Mouse (Mus musculus) stomach, embryonic 14.5 days (tissue): Measurements from ENCODE around the gene Ptprcap. TPM values are rescaled to one million over a fixed set of nuclear protein-coding genes. Genes with fewer than 3 reads are reported as not detected.
A peak's percentile ranks its signal among the peaks of the same experiment; 100 is the strongest.
"Not testable (repeated sequence)": the region's sequence is repeated elsewhere in the genome, so short reads cannot be mapped to it uniquely, and the experiment has no call there.

Experiments used
- ATAC-seq: fragments of 200-750 bp; cut with Nextera tagmentation; 2 replicates; pipeline ENCODE4 v1.8.0; 2017; ENCODE audit warnings: low read depth, moderate TSS enrichment; ENCODE audit not compliant: insufficient number of reproducible peaks, insufficient read depth, low FRiP score
- H3K27ac ChIP-seq: fragments of 300-500 bp; sonication (generic); 2 replicates; pipeline ENCODE4 v1.5.1; 2014; ENCODE audit warnings: mild to moderate bottlenecking, low read length, moderate library complexity, mixed read lengths
- H3K27me3 ChIP-seq: fragments of 300-500 bp; sonication (generic); 2 replicates; pipeline ENCODE4 v1.6.1; 2014; ENCODE audit warnings: low read length, control low read depth, mixed read lengths; ENCODE audit not compliant: control insufficient read depth, insufficient read depth
- H3K36me3 ChIP-seq: fragments of 300-500 bp; sonication (generic); 2 replicates; pipeline ENCODE4 v1.6.1; 2014; ENCODE audit warnings: mild to moderate bottlenecking, control low read depth, low read length, moderate library complexity, mixed read lengths; ENCODE audit not compliant: control insufficient read depth, insufficient read depth
- H3K4me1 ChIP-seq: fragments of 300-500 bp; sonication (generic); 2 replicates; pipeline ENCODE4 v1.6.1; 2014; ENCODE audit warnings: low read length, control low read depth, mixed read lengths; ENCODE audit not compliant: control insufficient read depth, insufficient read depth
- H3K4me2 ChIP-seq: fragments of 300-500 bp; sonication (generic); replicated peaks from 2 replicates; pipeline ENCODE4 v1.6.1; 2014; ENCODE audit warnings: low read depth, low read length, control low read depth
- H3K4me3 ChIP-seq: fragments of 300-500 bp; sonication (generic); 2 replicates; pipeline ENCODE4 v1.5.1; 2014; ENCODE audit warnings: low read depth, low read length, control low read depth
- H3K9ac ChIP-seq: fragments of 300-500 bp; sonication (generic); replicated peaks from 2 replicates; pipeline ENCODE4 v1.6.1; 2014; ENCODE audit warnings: low read depth, mild to moderate bottlenecking, control low read depth, low read length, moderate library complexity, mixed read lengths
- H3K9me3 ChIP-seq: fragments of 300-500 bp; sonication (generic); 2 replicates; pipeline ENCODE4 v1.6.1; 2016; ENCODE audit warnings: low read depth, low read length, control low read depth; ENCODE audit not compliant: control insufficient read depth
- WGBS: fragments of 180-500 bp; shearing (Covaris S2); extraction: QIAGEN DNeasy Blood & Tissue Kit; methylation state at CpG from one replicate; pipeline ENCODE4 v1.1.7; 2014; 5-methylcytosine and 5-hydroxymethylcytosine counted together
- polyA plus RNA-seq: library from polyadenylated mRNA; unstranded; fragments of >200 nt; fragmentation: Nextera tagmentation; extraction: Ambion mirVana; gene quantifications from 2 replicates; pipeline ENCODE4 v1.2.1, GENCODE M21; 2014

The Ptprcap gene
- polyA plus RNA-seq, 1 experiment from 2014 or later: 1.9 TPM

DNA sequence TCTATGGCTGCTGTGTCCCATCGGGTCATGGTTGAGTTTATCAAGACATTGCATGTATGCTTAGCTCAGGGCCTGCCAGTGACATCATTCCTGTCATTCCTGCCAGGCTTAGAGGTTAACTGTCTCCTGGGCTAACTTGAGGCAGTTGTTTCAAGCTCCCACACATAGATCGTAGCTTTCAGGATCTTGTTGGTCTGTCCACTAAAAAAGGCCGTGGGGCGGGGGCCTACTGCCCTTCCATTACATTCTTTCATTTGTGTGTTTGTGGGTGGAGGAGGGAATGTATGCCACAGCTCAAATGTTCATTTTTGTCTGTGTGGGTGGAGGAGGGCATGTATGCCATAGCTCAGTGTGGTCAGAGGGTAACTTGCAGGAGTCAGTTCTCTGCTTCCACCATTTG is 23.3 kb upstream of the Ptprcap start:
- no peak overlapping the region for H3K27ac ChIP-seq
- no peaks in the 10 kb centered on the region for H3K27me3 ChIP-seq
- H3K9me3 ChIP-seq: no peaks in the 10 kb centered on the region
- peaks cover 11% of the 10 kb centered on the region for H3K4me1 ChIP-seq
- H3K4me2 ChIP-seq: no peak overlapping the region
- no peak for ATAC-seq
- no peak overlapping the region for H3K9ac ChIP-seq
- H3K4me3 ChIP-seq: no peak overlapping the region
- 86% methylated on average over 4 of the region's 4 CpGs for WGBS
- peaks cover 34% of the 10 kb centered on the region for H3K36me3 ChIP-seq

GRCm38 (mm10) chr19:4131075-4131474 is 22.3 kb upstream of the Ptprcap start:
- 95% methylated on average over 5 of the region's 5 CpGs for WGBS
- Histone ChIP-seq H3K9me3 (no peaks in the 10 kb centered on the region), H3K4me2 (no peak overlapping the region), H3K9ac (no peak overlapping the region), H3K27ac (no peak overlapping the region), H3K36me3 (peaks cover 34% of the 10 kb centered on the region), H3K4me1 (peaks cover 11% of the 10 kb centered on the region), H3K27me3 (no peaks in the 10 kb centered on the region), H3K4me3 (no peak overlapping the region)
- ATAC-seq: no peak

DNA sequence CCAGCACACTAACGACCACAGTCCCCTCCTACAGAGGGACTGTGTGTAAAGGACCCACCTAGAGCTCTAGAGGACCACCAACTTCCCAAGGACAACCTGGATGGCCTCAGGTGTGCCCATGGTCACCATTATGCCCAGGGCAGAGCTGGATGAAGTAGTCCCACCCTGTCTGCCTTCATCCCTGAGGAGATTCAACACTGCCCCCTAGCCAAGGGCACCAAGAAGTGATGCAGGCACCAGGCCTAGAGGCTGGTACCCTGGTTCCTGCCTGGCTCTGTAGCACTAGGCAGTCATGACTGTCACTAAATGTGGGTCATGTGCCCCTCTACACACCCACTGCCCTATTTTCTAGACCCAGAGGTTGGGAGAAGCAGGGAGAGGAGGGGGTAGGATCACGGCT is 21.6 kb upstream of the Ptprcap start:
- WGBS: 76% methylated on average over 2 of the region's 2 CpGs
- Histone ChIP-seq H3K4me1 (peaks cover 7% of the 10 kb centered on the region), H3K4me3 (no peak overlapping the region), H3K36me3 (peaks cover 34% of the 10 kb centered on the region), H3K9ac (no peak overlapping the region), H3K27ac (no peak overlapping the region), H3K4me2 (no peak overlapping the region), H3K27me3 (no peaks in the 10 kb centered on the region), H3K9me3 (no peaks in the 10 kb centered on the region)
- no peak for ATAC-seq

DNA sequence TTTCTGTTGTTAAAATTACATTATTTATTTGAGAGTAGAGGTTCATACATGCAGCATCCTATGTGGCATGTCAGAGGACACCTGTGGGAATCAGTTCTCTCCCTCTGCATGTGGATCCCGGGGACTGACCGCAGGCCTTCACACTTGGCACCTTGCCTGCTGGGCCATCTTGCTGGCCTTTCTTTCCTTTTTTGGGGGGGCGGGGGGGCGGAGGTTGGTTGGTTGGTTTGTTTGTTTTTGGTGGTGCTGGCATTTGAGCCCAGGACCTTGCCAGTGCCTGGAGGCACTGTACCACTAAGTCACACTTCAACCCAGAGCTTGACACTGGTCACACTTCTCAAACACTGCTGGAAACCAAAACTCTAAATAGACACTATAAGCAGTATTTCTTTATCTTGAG is 19.1 kb upstream of the Ptprcap start:
- Histone ChIP-seq H3K27ac (no peak overlapping the region), H3K9ac (no peak overlapping the region), H3K9me3 (no peaks in the 10 kb centered on the region), H3K4me3 (no peak overlapping the region), H3K27me3 (no peaks in the 10 kb centered on the region), H3K36me3 (peaks cover 30% of the 10 kb centered on the region), H3K4me1 (no peaks in the 10 kb centered on the region), H3K4me2 (no peak overlapping the region)
- no peak for ATAC-seq
- WGBS: 78% methylated on average over 4 of the region's 4 CpGs

- not testable (repeated sequence) for H3K27ac ChIP-seq, H3K4me2 ChIP-seq, H3K27me3 ChIP-seq, ATAC-seq, H3K9ac ChIP-seq, H3K4me3 ChIP-seq, H3K9me3 ChIP-seq, H3K4me1 ChIP-seq
- 76% methylated on average over 6 of the region's 6 CpGs for WGBS
- H3K36me3 ChIP-seq: peaks cover 23% of the 10 kb centered on the region
These were observed 18.0 kb upstream of the Ptprcap start for GRCm38 (mm10) chr19:4135229-4135962.

- H3K4me2 ChIP-seq, H3K27me3 ChIP-seq, H3K27ac ChIP-seq, H3K4me3 ChIP-seq, H3K9me3 ChIP-seq, H3K4me1 ChIP-seq, H3K9ac ChIP-seq: not testable (repeated sequence)
- WGBS: 19% methylated on average over 8 of the region's 8 CpGs
- H3K36me3 ChIP-seq: peaks cover 22% of the 10 kb centered on the region
- ATAC-seq: peak; percentile 10; the same call in 1 of the 2 replicates
These were observed 17.4 kb upstream of the Ptprcap start for GRCm38 (mm10) chr19:4135963-4136345.

DNA sequence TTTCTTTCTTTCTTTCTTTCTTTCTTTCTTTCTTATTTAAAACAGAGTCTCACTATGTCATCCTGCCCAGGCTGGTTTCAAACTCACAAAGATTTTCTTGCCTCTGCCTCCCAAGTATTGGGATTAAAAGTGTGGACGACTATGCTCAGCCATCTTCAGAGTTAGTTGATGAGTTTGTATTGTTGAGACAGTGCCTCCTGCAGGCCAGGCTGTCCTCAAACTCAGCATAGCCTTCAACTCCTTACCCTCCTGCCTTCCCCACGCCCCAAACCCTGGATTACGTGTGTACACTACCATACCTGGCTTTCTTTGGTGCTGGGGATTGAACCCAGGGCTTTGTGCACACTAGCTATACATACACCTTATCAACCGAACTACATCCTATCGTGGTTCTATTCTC is 16.9 kb upstream of the Ptprcap start:
- Histone ChIP-seq H3K36me3 (peaks cover 17% of the 10 kb centered on the region), H3K4me1 (no peaks in the 10 kb centered on the region), H3K4me2 (no peak overlapping the region), H3K27me3 (no peaks in the 10 kb centered on the region), H3K27ac (no peak overlapping the region), H3K4me3 (no peak overlapping the region), H3K9ac (no peak overlapping the region), H3K9me3 (no peaks in the 10 kb centered on the region)
- 78% methylated on average over 5 of the region's 5 CpGs for WGBS
- ATAC-seq: no peak

DNA sequence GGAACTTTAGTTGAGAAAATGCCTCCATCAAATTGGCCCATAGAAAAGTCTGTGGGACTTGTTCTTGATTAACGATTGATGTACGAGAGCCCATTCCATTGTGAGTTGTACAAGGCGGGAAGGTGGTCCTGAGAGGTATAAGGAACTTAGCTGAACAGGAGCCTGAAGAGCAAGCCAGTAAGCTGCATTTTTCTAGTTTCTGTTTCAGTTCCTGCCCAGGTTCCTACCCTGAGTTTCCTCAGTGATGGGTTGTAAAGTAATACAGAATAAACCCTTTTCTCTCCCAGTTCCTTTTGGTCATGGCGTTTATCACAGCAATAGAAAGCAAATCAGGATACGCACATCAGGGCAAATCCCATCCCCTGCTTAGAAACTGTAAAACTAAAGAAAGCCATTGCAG is 15.5 kb upstream of the Ptprcap start:
- Histone ChIP-seq H3K27ac (no peak overlapping the region), H3K4me2 (no peak overlapping the region), H3K27me3 (no peaks in the 10 kb centered on the region), H3K36me3 (peaks cover 4% of the 10 kb centered on the region; the same call in 1 of the 2 replicates), H3K9ac (no peak overlapping the region), H3K4me3 (no peak overlapping the region), H3K9me3 (no peaks in the 10 kb centered on the region), H3K4me1 (no peaks in the 10 kb centered on the region)
- ATAC-seq: no peak
- 79% methylated on average over 5 of the region's 5 CpGs for WGBS

DNA sequence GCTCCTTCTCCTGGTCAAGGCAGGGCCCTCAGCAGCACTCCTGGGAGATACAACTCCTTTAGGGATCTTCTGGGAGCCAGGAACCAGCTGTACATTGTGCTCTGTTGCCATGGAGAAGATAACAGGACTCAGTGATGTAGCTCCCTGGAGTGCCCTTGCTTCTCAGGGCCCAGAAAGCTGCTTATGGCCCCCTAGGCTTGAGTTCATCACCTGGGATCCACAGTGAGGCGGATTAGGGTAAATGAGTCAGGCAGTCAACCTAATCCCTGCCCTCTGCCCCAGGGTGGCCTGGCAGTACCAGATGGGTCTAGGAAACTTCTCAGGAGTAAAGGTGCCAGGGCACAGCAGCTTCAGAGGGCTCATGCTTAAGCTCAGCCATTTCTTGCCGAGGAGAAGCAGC is 14.0 kb upstream of the Ptprcap start, which contains the start of gene Gpr152:
Gene Gpr152, plus strand, starts transcription at position 342 of the 400 bp plus-strand sequence.
- no peaks in the 10 kb centered on the region for H3K9me3 ChIP-seq
- 62% methylated on average over 2 of the region's 2 CpGs for WGBS
- H3K27me3 ChIP-seq: no peaks in the 10 kb centered on the region

More for the DNA sequence above, 14.0 kb upstream of the Ptprcap start, which contains the start of gene Gpr152:
- no peak within 1 kb of the TSS for H3K4me2 ChIP-seq
- H3K27ac ChIP-seq: no peak within 1 kb of the TSS
- H3K9ac ChIP-seq: no peak within 1 kb of the TSS
- no peaks in the 10 kb centered on the region for H3K4me1 ChIP-seq
- no peak for ATAC-seq
- H3K36me3 ChIP-seq: no peaks in the 10 kb centered on the region
- H3K4me3 ChIP-seq: no peak within 1 kb of the TSS
